Mouse (Mus musculus): ENCODE results near the gene Klhdc10.
A peak's percentile ranks its signal among the peaks of the same experiment; 100 is the strongest.

Klhdc10 gene

DNA sequence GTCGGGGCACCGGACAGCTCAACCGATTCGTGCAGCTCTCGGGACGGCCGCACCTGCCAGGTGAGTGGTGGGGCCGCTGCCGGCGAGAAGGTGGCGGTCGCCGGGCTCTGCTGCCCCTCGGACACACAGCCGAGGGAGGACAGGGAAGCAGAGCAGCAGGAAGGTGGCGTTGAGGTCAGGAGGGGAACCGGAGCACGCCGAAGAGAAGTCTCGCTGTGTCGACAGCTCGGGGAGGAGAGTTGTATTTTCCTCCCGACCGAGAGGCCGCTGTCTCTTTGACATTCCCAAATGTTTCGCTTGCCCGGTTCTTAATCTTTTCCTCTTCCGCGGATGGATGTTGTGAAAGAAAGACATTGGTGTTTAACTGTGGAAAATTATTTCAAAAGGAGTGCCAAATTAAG, 423 bp downstream of the Klhdc10 start:
- no peak for DNase-seq (ENCODE audit: low spot score)

GRCm38 (mm10) chr6:30403465-30403864, 1.8 kb downstream of the Klhdc10 start:
- peak; percentile 75 for DNase-seq (ENCODE audit: low spot score)

DNA sequence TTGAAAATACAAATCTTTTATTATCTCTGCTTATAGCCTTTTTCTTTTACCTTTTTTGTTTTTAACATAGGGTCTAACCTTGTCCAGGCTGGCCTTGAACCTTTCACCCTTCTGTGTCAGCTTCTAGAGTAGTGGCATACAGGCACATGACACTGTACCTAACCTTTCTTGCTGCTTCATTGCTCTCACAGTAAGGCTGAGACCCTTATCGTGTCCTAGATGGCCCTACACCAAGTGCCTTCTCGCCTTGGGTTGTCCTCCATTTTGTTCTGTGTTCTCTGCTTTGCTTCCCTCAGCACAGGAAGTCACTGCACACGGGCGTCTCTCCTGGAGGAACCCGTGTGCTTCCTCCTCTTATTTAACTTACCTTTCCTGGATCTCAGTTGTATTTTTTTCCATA, 3.0 kb downstream of the Klhdc10 start:
- DNase-seq (ENCODE audit: low spot score): no peak

DNA sequence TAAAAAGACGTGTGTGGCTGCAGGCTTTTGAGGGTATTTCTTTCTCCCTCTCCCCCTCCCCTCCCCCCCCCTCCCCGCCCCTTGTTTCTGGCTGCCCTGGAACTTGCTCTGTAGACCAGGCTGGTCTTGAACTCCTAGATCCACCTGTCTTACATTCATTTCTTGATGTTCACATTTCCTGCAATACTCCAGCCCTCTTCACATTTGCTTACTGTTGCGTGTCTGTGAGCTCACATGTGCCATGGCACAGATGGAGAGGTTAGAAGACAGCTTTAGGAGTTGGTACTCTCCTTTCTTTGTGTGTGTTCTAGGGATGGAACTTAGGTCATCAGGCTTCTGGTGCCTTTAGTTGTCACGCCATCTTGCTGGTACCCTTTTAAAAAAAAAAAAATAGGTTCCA, 6.6 kb downstream of the Klhdc10 start:
- no peak for DNase-seq (ENCODE audit: low spot score)

GRCm38 (mm10) chr6:30409399-30410093, 7.9 kb downstream of the Klhdc10 start:
- DNase-seq (ENCODE audit: low spot score): no peak

- no peak for DNase-seq (ENCODE audit: low spot score)
Measured at GRCm38 (mm10) chr6:30411311-30411710, 9.6 kb downstream of the Klhdc10 start.

DNA sequence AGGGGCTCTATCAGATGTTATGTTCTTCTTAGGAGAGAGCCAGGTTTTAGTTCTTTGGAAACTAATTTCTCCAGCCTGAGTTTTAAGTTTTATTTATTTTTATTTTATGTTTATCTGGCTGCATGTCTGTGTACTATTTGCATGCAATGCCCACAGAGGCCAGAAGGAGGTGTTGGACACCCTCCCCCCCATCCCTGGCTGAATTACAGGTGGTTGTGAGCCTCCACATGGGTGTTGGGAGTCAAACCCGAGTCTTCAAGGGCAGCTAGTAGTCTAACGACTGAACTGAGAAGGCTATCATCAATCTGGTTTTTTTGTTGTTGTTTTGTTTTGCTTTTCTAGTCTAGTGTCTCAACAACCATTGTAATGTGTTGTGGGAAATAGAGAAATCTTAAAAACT, 14.5 kb downstream of the Klhdc10 start:
- no peak for DNase-seq (ENCODE audit: low spot score)

- no peak for DNase-seq (ENCODE audit: low spot score)
Measured at GRCm38 (mm10) chr6:30416801-30417200, 15.1 kb downstream of the Klhdc10 start.

DNA sequence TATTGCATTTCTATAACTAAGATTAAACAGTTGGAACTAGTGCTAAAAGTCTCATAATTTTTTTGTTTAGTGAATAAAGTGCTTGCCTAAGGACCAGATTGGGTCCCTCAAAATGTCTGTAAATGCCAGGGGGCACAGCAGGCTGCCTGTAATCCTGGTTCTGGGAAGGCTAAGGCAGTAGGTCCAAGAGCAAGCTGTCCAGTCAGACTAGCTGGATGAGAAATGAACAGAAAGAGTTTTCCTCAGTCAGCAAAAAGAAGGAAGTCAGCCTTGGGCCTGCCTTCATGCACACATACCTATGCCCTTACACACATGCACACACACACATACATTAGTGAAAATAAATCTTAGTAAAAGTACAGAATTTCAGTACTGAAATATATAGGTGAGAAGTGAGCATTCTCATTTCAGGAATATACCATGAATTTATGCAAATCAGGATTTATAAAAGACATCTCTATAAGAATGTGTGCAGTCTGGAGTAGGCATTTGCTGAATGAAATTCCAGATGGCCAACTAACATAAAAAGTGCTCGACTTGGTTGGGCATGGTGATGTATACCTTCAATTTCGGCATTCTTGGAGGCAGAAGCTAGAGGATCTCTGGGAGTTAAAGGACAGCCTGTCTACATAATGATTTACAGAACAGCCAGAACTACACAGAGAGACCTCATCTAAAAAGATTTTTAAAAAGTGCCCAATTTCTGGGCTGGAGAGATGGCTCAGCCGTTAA, 31.0 kb downstream of the Klhdc10 start:
- no peak for DNase-seq (ENCODE audit: low spot score)

DNA sequence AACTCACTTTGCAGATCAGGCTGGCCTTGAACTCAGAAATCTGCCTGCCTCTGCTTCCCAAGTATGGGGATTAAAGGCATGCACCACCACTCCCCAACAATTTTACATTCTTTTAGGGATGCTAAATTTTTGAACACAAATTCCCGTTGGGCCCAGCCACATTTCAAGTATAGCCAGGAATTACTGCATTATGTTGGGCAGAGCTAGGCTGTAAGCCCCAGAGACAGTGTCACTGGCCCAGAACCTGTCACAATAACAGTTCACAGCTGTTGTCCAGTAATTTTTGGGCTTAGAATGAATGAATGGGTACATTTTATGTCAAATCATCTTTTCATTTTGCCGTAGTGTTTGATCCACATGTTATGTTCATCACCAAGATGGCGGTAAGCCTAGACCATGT, 34.8 kb downstream of the Klhdc10 start:
- no peak for DNase-seq (ENCODE audit: low spot score)

GRCm38 (mm10) chr6:30437054-30437453, 35.4 kb downstream of the Klhdc10 start:
- DNase-seq (ENCODE audit: low spot score): no peak

- no peak for DNase-seq (ENCODE audit: low spot score)
Measured at GRCm38 (mm10) chr6:30439576-30439975, 37.9 kb downstream of the Klhdc10 start.

DNA sequence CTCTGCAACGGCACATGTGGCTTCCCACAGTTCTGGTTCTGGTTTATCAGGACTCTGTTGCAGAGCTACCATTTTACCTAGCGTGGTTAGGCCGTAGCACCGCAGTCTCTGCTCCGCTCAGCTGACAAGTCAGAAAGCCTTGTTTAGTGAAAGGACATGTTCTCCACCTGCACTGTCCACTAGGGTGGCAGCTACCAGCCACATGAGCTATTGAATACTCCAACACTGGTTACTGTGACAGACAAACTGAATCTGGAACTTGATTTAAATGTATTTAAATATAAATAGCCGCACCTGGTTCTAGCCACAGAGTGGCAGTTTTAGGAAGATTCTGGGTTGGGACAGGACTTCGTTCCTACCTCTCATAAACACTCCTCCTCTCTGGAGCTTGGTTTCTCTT, 55.3 kb downstream of the Klhdc10 start:
- no peak for DNase-seq (ENCODE audit: low spot score)

DNA sequence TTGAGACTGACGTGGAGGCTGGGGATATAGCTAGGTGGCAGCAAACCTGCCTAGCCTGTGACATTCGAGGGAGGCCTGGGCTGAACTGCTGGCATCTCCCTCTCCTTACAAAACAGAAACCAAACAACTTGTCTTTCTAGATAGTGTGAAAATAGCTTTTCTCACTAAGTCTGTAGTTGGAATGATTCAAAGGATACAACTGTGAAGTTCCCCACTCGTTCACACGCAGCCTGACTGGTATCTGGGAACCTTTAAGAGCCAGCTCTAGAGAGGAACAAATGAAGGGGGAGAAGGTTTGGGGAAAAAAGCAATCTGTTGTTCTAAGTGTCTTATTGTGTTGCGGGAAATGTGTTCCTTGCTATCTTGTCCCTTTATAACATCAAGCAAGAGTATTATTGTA, 57.0 kb downstream of the Klhdc10 start:
- DNase-seq (ENCODE audit: low spot score): no peak

DNA sequence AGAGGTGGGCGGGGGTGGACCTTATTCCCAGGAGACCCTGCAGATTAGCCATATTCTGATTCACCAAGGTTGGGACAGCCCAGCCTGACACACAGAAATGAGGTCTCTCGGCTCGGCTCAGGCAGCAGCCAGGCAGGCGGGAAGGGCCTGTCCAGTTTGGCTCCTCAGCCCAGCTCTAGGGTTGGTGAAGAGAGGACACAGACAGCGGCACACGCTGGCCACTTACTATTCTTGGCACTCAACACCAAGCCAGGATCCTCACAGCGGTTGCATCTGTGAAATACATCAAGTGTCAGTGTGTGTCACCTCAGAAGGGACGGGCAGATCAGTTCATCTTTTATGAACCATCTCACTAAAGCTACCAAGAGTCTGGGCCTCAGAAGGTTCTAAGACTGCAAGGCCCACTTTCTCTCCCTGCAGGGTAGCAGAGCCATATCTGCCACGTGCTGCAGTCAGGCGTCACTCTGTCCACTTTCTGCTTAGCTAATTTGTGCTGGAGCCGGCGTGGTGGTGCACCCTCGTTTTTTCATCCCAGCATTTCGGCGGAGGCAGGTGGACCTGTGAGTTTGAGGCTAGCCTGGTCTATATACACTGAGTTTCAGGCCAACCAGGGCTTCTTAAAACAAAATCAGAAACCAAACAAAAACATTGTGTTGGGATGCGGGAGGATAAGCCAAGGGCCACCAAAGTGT, 57.5 kb downstream of the Klhdc10 start:
- DNase-seq (ENCODE audit: low spot score): no peak

GRCm38 (mm10) chr6:30459811-30460749, 58.4 kb downstream of the Klhdc10 start:
- DNase-seq (ENCODE audit: low spot score): peak; percentile 84

- peak; percentile 83 for DNase-seq (ENCODE audit: low spot score)
Measured at GRCm38 (mm10) chr6:30460750-30461446, 59.2 kb downstream of the Klhdc10 start.

DNA sequence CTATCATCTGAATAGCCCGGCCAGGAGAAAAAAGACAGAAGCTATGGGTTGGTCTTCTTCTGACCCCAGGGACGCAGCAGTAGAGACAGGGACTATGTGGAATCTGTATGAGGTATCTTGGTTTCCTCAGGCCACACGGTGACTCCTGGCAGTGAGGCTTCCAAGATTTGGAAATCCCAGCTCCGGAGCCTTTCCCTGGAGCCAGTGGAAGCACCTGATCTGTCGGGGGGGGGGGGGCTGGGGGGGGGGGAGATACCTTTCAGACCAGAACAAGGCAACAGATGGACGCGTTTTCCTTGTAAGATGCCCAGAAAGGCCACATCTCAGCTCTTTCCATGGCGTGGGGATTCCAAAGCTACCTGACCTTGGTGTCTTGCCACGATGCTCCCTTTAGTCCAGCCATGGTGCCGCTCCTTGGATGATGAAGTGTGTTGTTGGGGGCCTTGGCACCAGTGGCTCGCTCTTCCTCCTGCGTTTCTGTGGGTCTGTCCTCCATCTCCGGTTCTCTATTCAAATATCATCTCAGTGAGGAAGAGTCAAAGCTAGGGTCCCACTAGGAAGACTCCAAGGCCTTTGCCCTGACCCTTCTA, 60.2 kb downstream of the Klhdc10 start:
- no peak for DNase-seq (ENCODE audit: low spot score)

DNA sequence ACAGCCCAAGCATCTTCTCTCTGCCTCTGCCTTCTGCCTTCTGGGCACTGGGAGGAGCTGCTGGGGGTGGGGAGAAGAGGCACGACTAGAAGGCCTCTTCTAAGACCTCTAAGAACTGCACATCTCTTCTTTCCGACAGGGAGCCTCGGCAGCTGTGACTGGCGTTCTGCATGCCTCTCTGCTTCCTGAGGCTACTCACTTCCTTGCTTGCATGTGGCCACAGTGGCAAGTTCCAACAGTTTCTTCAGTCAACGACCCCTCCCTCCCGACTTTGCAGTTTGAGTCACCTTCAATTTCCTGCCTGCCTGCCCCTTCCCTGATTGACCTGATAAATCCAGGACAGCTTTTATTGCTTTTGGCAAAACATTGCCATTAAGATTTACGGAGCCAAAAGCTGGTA, 61.2 kb downstream of the Klhdc10 start:
- DNase-seq (ENCODE audit: low spot score): no peak

- DNase-seq (ENCODE audit: low spot score): no peak
Measured at GRCm38 (mm10) chr6:30465586-30465985, 63.9 kb downstream of the Klhdc10 start.

DNA sequence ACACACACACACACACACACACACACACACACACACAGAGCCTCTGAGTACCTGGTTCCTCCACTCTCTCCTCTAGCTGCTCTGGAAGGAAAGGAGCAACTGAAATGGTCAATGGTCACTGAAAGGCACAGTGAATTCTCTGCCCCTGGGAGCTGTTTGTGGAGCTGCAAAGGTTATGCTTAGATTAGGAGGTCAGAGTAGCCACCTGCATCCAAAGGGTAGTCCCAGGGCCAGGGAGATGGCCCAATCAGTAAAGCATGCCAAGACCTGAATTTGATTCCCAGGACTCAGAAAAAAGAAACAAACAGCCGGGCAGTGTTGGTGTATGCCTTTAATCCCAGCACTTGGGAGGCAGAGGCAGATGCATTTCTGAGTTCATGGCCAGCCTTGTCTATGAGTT, 66.4 kb downstream of the Klhdc10 start:
- no peak for DNase-seq (ENCODE audit: low spot score)
